Mouse (Mus musculus): ENCODE measurements around the gene Snx25.

The Snx25 gene

GRCm38 (mm10) chr8:46010746-46011680, 140.9 kb downstream of the Snx25 start:
- DNase-seq (ENCODE audit: low spot score in 2 of 2), result peak; percentile 16 to 32

DNA sequence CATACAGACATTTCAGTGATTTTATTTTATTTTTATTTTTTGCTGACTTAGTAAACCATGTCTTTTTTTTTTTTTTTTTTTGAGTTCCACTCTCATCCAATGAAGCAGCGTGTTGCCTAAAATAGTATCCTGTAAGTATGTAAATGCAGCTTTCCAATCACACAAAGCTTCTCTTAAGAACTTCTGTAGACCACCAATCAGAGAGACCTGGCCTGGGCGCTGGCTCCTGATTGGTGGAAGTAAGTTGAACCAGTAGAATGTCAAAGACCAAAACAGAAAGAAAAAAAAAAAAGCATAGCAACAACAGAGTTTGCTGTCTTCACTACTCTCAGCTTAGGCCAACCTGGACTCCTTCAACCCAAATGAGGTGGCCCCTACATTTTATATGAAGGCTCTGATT, 141.7 kb downstream of the Snx25 start:
- no peak for DNase-seq (ENCODE audit: low spot score in 2 of 2)

- no peak for DNase-seq (ENCODE audit: low spot score in 2 of 2)
These were observed 144.8 kb downstream of the Snx25 start for GRCm38 (mm10) chr8:46007050-46007672.

DNA sequence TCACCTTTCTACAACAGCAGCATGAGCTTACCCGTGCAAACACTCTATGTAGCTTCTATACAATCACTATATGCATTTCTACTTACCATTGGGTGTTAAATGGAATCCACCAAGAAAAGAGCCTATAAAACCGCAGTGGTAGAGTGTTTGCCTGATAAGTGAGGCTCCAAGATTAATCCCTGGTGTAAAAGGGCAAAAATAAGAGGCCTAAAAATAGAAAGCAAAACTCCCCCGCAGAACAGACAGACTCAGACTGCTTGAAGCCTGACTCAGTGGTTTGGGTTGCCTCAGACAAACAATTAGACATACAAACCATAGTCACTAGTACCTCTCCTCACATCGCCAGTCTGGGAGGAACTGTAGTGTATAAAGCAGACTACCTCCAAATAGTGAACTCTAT, 146.4 kb downstream of the Snx25 start, which contains the start of gene Ankrd37:
Ankrd37 (minus strand) TSS at position 112 of the 400 bp plus-strand sequence.
- DNase-seq (ENCODE audit: low spot score in 2 of 2), result no peak

- DNase-seq (ENCODE audit: low spot score in 2 of 2), result peak; percentile 98 to 99
These were observed 151.9 kb downstream of the Snx25 start for GRCm38 (mm10) chr8:45999784-46000705.

DNA sequence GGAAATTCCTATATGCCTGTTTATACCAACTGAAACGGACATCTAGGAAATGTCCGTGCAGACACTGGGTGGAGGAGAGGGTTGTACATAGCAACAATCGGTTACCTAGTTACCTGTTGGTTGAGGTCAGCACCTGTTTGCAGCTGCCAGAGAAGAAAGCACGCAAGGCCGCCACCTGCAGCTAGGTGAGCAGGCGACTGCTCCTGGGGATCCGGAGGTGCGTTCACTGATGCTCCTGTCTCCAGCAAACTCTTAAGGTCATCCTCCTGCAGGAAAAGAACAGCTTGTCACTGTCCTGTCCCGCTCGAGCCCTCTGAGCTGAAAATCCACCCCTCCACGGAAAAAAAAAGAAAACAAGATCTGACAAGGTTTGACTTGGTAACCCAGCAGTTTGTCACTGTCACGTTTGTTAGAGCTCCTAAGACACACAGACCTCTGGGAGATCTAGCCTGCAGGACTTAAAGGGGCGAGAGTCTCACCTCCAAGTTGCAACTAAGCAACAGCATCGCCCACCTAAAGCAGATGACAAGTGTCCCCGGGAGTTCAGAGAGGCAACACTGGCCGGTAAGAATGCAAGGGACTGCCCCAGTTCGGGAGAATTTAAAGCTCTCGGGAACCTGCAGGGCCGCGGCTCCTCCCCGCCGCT, 152.7 kb downstream of the Snx25 start, which contains the start of gene Lrp2bp:
Lrp2bp (plus strand) TSS at position 166 of the 646 bp plus-strand sequence.
- DNase-seq (ENCODE audit: low spot score in 2 of 2), result peak; percentile 44

- DNase-seq (ENCODE audit: low spot score in 2 of 2), result no peak
These were observed 153.7 kb downstream of the Snx25 start for GRCm38 (mm10) chr8:45998228-45998627.

DNA sequence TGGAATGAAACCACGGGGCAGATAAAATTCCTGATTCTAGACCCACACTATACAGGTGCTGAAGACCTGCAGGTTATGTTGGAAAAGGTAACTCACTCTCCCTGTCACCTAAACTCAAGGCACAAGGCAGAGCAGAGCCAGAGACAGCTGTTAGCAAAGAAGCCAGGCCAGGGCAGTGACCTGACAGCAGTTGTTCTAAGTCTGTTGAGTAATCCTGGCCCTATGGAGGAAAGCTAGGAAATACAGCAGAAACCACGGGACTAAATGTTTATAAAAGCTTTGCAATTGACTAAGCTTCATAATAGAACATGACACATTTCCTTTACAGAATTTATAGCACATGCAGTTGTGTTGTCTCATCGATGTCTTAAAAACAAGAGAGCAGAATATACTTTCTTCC, 156.4 kb downstream of the Snx25 start:
- DNase-seq (ENCODE audit: low spot score in 2 of 2), result no peak

DNA sequence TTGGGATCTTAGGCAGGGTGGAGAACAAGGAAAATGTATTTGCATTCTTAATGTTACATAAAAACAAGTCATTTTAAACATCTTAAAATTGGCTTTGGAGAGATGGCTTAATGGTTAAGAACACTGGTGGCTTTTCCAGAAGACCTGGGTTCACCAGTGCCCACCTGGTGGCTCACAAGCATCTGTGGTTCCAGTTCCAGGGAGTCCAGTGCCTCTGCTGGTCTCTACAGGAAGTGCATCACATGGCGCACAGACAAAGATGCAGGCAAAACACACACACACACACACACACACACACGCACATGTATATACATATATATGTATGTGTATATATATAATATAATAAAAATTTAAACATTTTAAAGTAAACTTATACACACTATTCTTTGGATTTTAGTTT, 157.8 kb downstream of the Snx25 start:
- no peak for DNase-seq (ENCODE audit: low spot score in 2 of 2)

DNA sequence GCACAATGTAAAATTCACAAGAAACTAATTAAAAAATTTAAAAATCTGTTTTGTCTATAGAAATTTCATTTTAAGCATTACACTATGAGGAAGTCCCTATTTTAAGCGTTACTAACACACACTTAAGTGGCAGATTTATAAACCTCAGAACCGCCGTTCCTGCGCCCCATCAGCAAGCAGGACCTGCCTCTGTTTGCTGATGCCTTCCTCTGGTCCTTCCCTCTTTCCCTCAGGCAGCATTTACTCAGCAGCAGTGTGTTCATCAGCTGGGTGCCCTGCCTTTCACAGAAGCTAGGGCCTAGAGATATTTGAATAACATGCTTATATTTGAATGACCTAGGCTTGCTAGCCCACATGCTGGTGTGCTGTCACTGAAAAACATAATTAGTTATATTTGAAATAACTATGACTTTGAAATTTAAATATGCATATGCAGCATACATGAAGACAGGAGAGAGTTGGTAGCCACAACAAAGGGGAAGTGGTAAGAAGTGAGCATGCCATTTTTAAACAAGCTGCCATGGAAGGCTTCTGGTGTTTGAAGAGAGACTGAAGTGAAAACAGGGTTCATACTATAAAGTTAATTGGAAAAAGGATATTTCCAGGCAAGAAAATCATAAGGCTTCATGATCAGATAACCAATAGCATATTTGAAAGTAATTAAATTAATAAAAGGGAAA, 161.2 kb downstream of the Snx25 start:
- DNase-seq (ENCODE audit: low spot score in 2 of 2), result no peak

- no peak for DNase-seq (ENCODE audit: low spot score in 2 of 2)
These were observed 163.8 kb downstream of the Snx25 start for GRCm38 (mm10) chr8:45988189-45988588.

- no peak for DNase-seq (ENCODE audit: low spot score in 2 of 2)
These were observed 165.3 kb downstream of the Snx25 start for GRCm38 (mm10) chr8:45986665-45987064.

Measured in frontal cortex, postnatal 36 days (tissue).